Mouse (Mus musculus): ENCODE results near the gene Alox12e.
"Not testable (repeated sequence)": the region's sequence is repeated elsewhere in the genome, so short reads cannot be mapped to it uniquely, and the experiment has no call there.

Gene Alox12e

GRCm38 (mm10) chr11:70322528-70322927 lies at the start of gene Alox12e:
Alox12e (minus strand) TSS chr11:70322628.
- DNase-seq (ENCODE audit: low spot score): no peak

- DNase-seq (ENCODE audit: low spot score): not testable (repeated sequence)
Measured at GRCm38 (mm10) chr11:70368626-70369025, 46.2 kb upstream of the Alox12e start.

- not testable (repeated sequence) for DNase-seq (ENCODE audit: low spot score)
Measured at GRCm38 (mm10) chr11:70367701-70368100, 45.3 kb upstream of the Alox12e start.

- DNase-seq (ENCODE audit: low spot score): no peak
Measured at GRCm38 (mm10) chr11:70351868-70352267, 29.4 kb upstream of the Alox12e start, which contains the start of gene Alox15. Alox15 (minus strand) TSS chr11:70352031.

- no peak for DNase-seq (ENCODE audit: low spot score)
Measured at GRCm38 (mm10) chr11:70348630-70349029, 26.2 kb upstream of the Alox12e start.

GRCm38 (mm10) chr11:70347861-70348260 lies 25.4 kb upstream of the Alox12e start:
- DNase-seq (ENCODE audit: low spot score): no peak

- no peak for DNase-seq (ENCODE audit: low spot score)
Measured at GRCm38 (mm10) chr11:70345546-70345945, 23.1 kb upstream of the Alox12e start.

GRCm38 (mm10) chr11:70345061-70345460 lies 22.6 kb upstream of the Alox12e start:
- DNase-seq (ENCODE audit: low spot score): no peak

- no peak for DNase-seq (ENCODE audit: low spot score)
Measured at GRCm38 (mm10) chr11:70339481-70339880, 17.1 kb upstream of the Alox12e start.

- peak; percentile 66 for DNase-seq (ENCODE audit: low spot score)
Measured at GRCm38 (mm10) chr11:70334477-70334876, 12.0 kb upstream of the Alox12e start.

- DNase-seq (ENCODE audit: low spot score): no peak
Measured at GRCm38 (mm10) chr11:70324726-70325125, 2.3 kb upstream of the Alox12e start.

- peak; percentile 65 for DNase-seq (ENCODE audit: low spot score)
Measured at GRCm38 (mm10) chr11:70321664-70322063, 764 bp downstream of the Alox12e start.

GRCm38 (mm10) chr11:70319614-70320013 lies 2.8 kb downstream of the Alox12e start:
- DNase-seq (ENCODE audit: low spot score): no peak

GRCm38 (mm10) chr11:70313833-70314232 lies 8.6 kb downstream of the Alox12e start:
- DNase-seq (ENCODE audit: low spot score): peak; percentile 23

GRCm38 (mm10) chr11:70309341-70309740 lies 13.1 kb downstream of the Alox12e start:
- DNase-seq (ENCODE audit: low spot score): peak; percentile 28

GRCm38 (mm10) chr11:70308296-70308695 lies 14.1 kb downstream of the Alox12e start:
- no peak for DNase-seq (ENCODE audit: low spot score)

- DNase-seq (ENCODE audit: low spot score): no peak
Measured at GRCm38 (mm10) chr11:70306159-70306558, 16.3 kb downstream of the Alox12e start.

GRCm38 (mm10) chr11:70302293-70302692 lies 20.1 kb downstream of the Alox12e start:
- no peak for DNase-seq (ENCODE audit: low spot score)

- no peak for DNase-seq (ENCODE audit: low spot score)
Measured at GRCm38 (mm10) chr11:70297836-70298454, 24.5 kb downstream of the Alox12e start.

GRCm38 (mm10) chr11:70297405-70297804 lies 25.0 kb downstream of the Alox12e start:
- DNase-seq (ENCODE audit: low spot score): no peak

GRCm38 (mm10) chr11:70293881-70294280 lies 28.5 kb downstream of the Alox12e start:
- no peak for DNase-seq (ENCODE audit: low spot score)

GRCm38 (mm10) chr11:70291235-70291634 lies 31.2 kb downstream of the Alox12e start:
- no peak for DNase-seq (ENCODE audit: low spot score)

GRCm38 (mm10) chr11:70289236-70289635 lies 33.2 kb downstream of the Alox12e start:
- DNase-seq (ENCODE audit: low spot score): peak; percentile 32

GRCm38 (mm10) chr11:70288102-70288501 lies 34.3 kb downstream of the Alox12e start:
- DNase-seq (ENCODE audit: low spot score): peak; percentile 29
